Mouse (Mus musculus) olfactory bulb, adult 2 months (tissue): ENCODE results near the gene Fopnl.

Experiments used
- CTCF ChIP-seq: fragments of 200-500 bp; IDR thresholded peaks from 2 replicates; pipeline ENCODE4 v1.5.1; 2012; ENCODE audit warnings: low read depth, mild to moderate bottlenecking, low read length, moderate library complexity; ENCODE audit not compliant: insufficient read depth
- POLR2A ChIP-seq: fragments of 200-500 bp; IDR thresholded peaks from 2 replicates; pipeline ENCODE4 v1.6.1; 2012; ENCODE audit warnings: mild to moderate bottlenecking, low read depth, low read length, moderate library complexity; ENCODE audit not compliant: insufficient read depth

DNA sequence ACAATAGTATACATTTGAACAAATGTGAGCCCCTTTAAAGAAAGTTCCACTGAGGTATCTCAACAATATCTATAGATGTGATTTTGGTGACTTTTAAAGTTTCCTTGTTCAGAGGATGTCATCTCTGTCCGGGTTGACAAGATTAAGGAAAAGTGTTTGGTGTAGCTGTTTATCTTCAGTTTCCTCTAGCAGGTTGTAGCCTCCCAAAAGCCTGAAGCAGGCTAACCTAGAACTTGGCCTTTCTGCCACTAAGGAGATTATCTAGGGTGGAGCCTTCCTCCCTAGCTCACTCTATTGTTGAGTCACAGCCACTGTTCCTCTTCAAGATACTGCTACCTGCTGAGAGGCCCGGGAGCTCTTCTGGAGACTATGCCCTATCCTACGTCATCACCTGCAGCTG lies 27.8 kb upstream of the Fopnl start:
- TF ChIP-seq CTCF (no peak), POLR2A (no peak)
